Mouse (Mus musculus): Measurements from ENCODE around the gene Frmd3. TPM values are rescaled to one million over a fixed set of nuclear protein-coding genes. Genes with fewer than 3 reads are reported as not detected.

Gene Frmd3
- total and polyA plus RNA-seq, 3 experiments, result not detected

DNA sequence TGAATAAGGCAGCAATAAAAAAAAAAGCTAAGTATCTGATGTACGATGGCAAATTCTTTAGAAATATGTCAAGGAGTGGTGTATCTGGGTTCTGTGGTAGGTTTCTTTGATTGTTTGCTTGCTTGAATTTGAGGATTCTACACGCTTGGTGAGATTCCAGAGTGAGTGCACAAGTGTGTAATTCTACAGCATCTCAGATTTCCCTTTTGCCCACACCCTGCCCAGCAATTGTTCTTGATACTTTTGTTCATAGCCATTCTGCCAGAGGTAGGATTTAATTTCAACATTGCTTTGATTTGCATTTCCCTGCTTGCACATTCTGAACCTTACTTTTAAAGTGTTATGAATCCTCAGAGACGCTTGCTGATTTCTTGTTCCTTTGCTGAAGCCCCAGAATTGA lies 97.6 kb downstream of the Frmd3 start:
- TF ChIP-seq MEF2A (IDR thresholded peaks at IDR 0.05; ENCODE audit: extremely low read depth, insufficient replicate concordance, low read depth, low read length, poor library complexity, severe bottlenecking) (no peak), POLR2A (IDR thresholded peaks at IDR 0.05; ENCODE audit: control insufficient read depth in 1 of 2, insufficient read depth in 1 of 2, low read depth in 1 of 2, low read length in 2 of 2, poor library complexity in 1 of 2) (no peak), GATA1 (IDR thresholded peaks at IDR 0.05; ENCODE audit: low read depth, low read length) (no peak), E2F4 (IDR thresholded peaks at IDR 0.05; ENCODE audit: borderline replicate concordance, low read depth, low read length) (no peak), ZNF384 (IDR thresholded peaks at IDR 0.05; ENCODE audit: low read depth, low read length) (no peak), NRF1 (IDR thresholded peaks at IDR 0.05; ENCODE audit: insufficient read depth, low read depth, low read length, poor library complexity, severe bottlenecking) (no peak), RCOR1 (IDR thresholded peaks at IDR 0.05; ENCODE audit: low read depth, low read length) (no peak), EP300 (IDR thresholded peaks at IDR 0.05; ENCODE audit: low read depth in 1 of 2, low read length in 2 of 2) (no peak), GABPA (IDR thresholded peaks at IDR 0.05; ENCODE audit: low read depth, low read length) (no peak), USF2 (IDR thresholded peaks at IDR 0.05; ENCODE audit: borderline replicate concordance in 1 of 2, insufficient read depth in 1 of 2, low read depth in 1 of 2, low read length in 2 of 2) (no peak)
- Histone ChIP-seq H3K36me3 (ENCODE audit: control insufficient read depth in 1 of 2, insufficient read depth in 2 of 2, low read length in 2 of 2) (no peaks in the 10 kb centered on the region), H3K9me3 (replicated peaks; ENCODE audit: insufficient read depth, low read length) (no peaks in the 10 kb centered on the region), H3K27me3 (ENCODE audit: control insufficient read depth in 1 of 2, insufficient read depth in 2 of 2, low read length in 2 of 2) (no peaks in the 10 kb centered on the region), H3K9ac (ENCODE audit: control insufficient read depth, low read depth, low read length, poor library complexity, severe bottlenecking) (no peak overlapping the region), H3K27ac (ENCODE audit: control insufficient read depth, low read depth, low read length) (no peak overlapping the region), H3K4me3 (ENCODE audit: control insufficient read depth in 1 of 2, insufficient read depth in 1 of 2, low read depth in 2 of 2, low read length in 2 of 2) (no peak overlapping the region), H3K4me1 (ENCODE audit: control insufficient read depth in 1 of 2, insufficient read depth in 2 of 2, low read length in 2 of 2) (no peaks in the 10 kb centered on the region), H3K79me2 (ENCODE audit: control insufficient read depth, insufficient read depth, low read length, poor library complexity) (no peaks in the 10 kb centered on the region)
- no peak for DNase-seq (ENCODE audit: low read depth, low spot score)

DNA sequence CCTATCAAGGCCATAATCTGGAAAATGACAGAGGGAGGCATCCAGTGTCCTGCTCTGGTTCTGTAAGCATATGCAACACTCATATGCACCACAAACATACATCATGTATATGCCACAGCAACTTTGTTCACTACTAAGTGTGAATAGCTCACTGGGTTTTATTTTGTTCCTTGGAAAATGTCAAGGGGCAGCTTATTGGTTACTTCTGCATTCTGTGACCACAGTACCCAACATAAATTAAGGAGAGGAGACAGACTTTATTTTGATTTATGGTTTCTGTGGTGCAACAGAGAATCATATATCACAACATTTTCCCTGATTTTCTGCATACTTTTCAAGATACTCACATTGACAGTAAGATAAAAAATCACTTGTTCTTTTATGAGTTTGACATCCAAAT lies 178.3 kb downstream of the Frmd3 start:
- TF ChIP-seq CHD1 (IDR thresholded peaks at IDR 0.05; ENCODE audit: low read depth, low read length) (no peak), TBP (IDR thresholded peaks at IDR 0.05; ENCODE audit: low read depth, low read length) (no peak), USF1 (IDR thresholded peaks at IDR 0.05; ENCODE audit: low read depth, low read length) (no peak), ZNF384 (IDR thresholded peaks at IDR 0.05; ENCODE audit: low read depth, low read length) (no peak), MXI1 (IDR thresholded peaks at IDR 0.05; ENCODE audit: low read depth, low read length) (no peak), ETS1 (IDR thresholded peaks at IDR 0.05; ENCODE audit: low read depth, low read length) (no peak), MAFK (IDR thresholded peaks at IDR 0.05; ENCODE audit: borderline replicate concordance, low read depth, low read length) (no peak), SIN3A (IDR thresholded peaks at IDR 0.05; ENCODE audit: low read length) (no peak), KAT2A (conservative IDR thresholded peaks at IDR 0.05; ENCODE audit: low read depth, low read length) (no peak), GABPA (IDR thresholded peaks at IDR 0.05; ENCODE audit: low read depth, low read length) (no peak)
- Histone ChIP-seq H3K79me2 (ENCODE audit: control insufficient read depth, insufficient read depth, low read length, poor library complexity) (no peaks in the 10 kb centered on the region), H3K9me3 (replicated peaks; ENCODE audit: insufficient read depth, low read length) (no peaks in the 10 kb centered on the region), H3K4me1 (ENCODE audit: control insufficient read depth in 1 of 2, insufficient read depth in 2 of 2, low read length in 2 of 2) (no peaks in the 10 kb centered on the region), H3K27ac (ENCODE audit: control insufficient read depth, low read depth, low read length) (no peak overlapping the region), H3K9ac (ENCODE audit: control insufficient read depth, low read depth, low read length, poor library complexity, severe bottlenecking) (no peak overlapping the region), H3K27me3 (ENCODE audit: control insufficient read depth in 1 of 2, insufficient read depth in 2 of 2, low read length in 2 of 2) (no peaks in the 10 kb centered on the region), H3K4me3 (ENCODE audit: control insufficient read depth in 1 of 2, insufficient read depth in 1 of 2, low read depth in 2 of 2, low read length in 2 of 2) (no peak overlapping the region), H3K36me3 (ENCODE audit: control insufficient read depth in 1 of 2, insufficient read depth in 2 of 2, low read length in 2 of 2) (no peaks in the 10 kb centered on the region)
- DNase-seq (ENCODE audit: low read depth, low spot score), result no peak

Measured in MEL (cell line).